Mouse (Mus musculus) natural killer cell, adult 2 months (primary cell): ENCODE data around the gene Hist1h2ac.
"Not testable (repeated sequence)": the region's sequence is repeated elsewhere in the genome, so short reads cannot be mapped to it uniquely, and the experiment has no call there.

Experiments
- DNase-seq, 2 experiments: peaks; one replicate each; pipeline ENCODE4 v3.0.0; 2022; ENCODE audit warnings: low spot score in 2 of 2

Gene Hist1h2ac

GRCm38 (mm10) chr13:23683755-23684281 lies at the start of gene Hist1h2ac, which contains the start of gene Hist1h2bc:
Hist1h2ac (minus strand) TSS chr13:23683948.
Hist1h2bc (plus strand) TSS chr13:23684199.
- peak; percentile 87 to 88 for DNase-seq

GRCm38 (mm10) chr13:23732156-23732804 lies 48.5 kb upstream of the Hist1h2ac start:
- peak in 1 of 2 experiments; percentile 42 for DNase-seq

GRCm38 (mm10) chr13:23730479-23730878 lies 46.7 kb upstream of the Hist1h2ac start:
- no peak for DNase-seq

GRCm38 (mm10) chr13:23729706-23730105 lies 46.0 kb upstream of the Hist1h2ac start:
- no peak for DNase-seq

- no peak for DNase-seq
These were observed 45.4 kb upstream of the Hist1h2ac start for GRCm38 (mm10) chr13:23729192-23729525.

GRCm38 (mm10) chr13:23728472-23729191 lies 44.9 kb upstream of the Hist1h2ac start:
- no peak for DNase-seq

GRCm38 (mm10) chr13:23725213-23725612 lies 41.5 kb upstream of the Hist1h2ac start:
- DNase-seq, result no peak

- DNase-seq, result no peak
These were observed 40.5 kb upstream of the Hist1h2ac start for GRCm38 (mm10) chr13:23724239-23724638.

- DNase-seq, result not testable (repeated sequence)
These were observed 34.0 kb upstream of the Hist1h2ac start for GRCm38 (mm10) chr13:23717593-23718245.

GRCm38 (mm10) chr13:23717176-23717575 lies 33.4 kb upstream of the Hist1h2ac start:
- DNase-seq, result no peak

GRCm38 (mm10) chr13:23716261-23717042 lies 32.7 kb upstream of the Hist1h2ac start:
- DNase-seq, result no peak

GRCm38 (mm10) chr13:23710374-23711089 lies 26.8 kb upstream of the Hist1h2ac start, which contains the start of gene Hfe:
Hfe (minus strand) TSS chr13:23710854.
- peak; percentile 62 to 63 for DNase-seq

- DNase-seq, result peak in 1 of 2 experiments; percentile 11
These were observed 26.1 kb upstream of the Hist1h2ac start for GRCm38 (mm10) chr13:23709714-23710373.

- DNase-seq, result no peak
These were observed 24.9 kb upstream of the Hist1h2ac start for GRCm38 (mm10) chr13:23708654-23709053.

GRCm38 (mm10) chr13:23708041-23708440 lies 24.3 kb upstream of the Hist1h2ac start:
- no peak for DNase-seq

- no peak for DNase-seq
These were observed 23.0 kb upstream of the Hist1h2ac start for GRCm38 (mm10) chr13:23706771-23707170.

GRCm38 (mm10) chr13:23705751-23706356 lies 22.1 kb upstream of the Hist1h2ac start:
- DNase-seq, result no peak

- DNase-seq, result not testable (repeated sequence)
These were observed 19.1 kb upstream of the Hist1h2ac start for GRCm38 (mm10) chr13:23702801-23703200.

GRCm38 (mm10) chr13:23702220-23702619 lies 18.5 kb upstream of the Hist1h2ac start:
- DNase-seq, result no peak
